Mouse (Mus musculus) spleen, embryonic (tissue): ENCODE measurements around the gene Jakmip3.

Source experiments
- CTCF ChIA-PET: fragments of 350-600 bp; sonication (Branson Sonifier 250); formaldehyde crosslinking; loops from one replicate; lab custom pipeline; 2022; lab: Charles Lee

The Jakmip3 gene

DNA sequence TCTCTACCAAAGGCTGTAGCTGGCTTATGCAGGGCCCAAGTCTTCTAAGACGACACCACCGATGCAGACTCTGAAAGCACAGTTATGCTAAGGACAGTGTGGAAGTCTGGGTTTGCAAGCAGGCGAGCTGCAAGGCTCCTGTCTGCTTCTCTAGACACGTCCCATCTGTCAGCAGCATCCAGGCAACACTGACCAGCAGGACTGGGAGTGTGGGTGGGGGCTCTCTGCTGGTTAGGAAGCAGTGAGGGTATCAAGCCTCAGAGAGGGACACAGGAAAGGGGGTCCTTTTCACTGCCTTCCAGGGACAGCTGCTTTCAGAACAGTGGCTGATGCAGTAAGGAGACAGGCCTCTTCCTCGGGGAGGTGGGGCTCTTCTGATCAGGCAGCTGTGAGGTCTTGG lies 86.6 kb downstream of the Jakmip3 start:
- CTCF ChIA-PET = no interaction called here

DNA sequence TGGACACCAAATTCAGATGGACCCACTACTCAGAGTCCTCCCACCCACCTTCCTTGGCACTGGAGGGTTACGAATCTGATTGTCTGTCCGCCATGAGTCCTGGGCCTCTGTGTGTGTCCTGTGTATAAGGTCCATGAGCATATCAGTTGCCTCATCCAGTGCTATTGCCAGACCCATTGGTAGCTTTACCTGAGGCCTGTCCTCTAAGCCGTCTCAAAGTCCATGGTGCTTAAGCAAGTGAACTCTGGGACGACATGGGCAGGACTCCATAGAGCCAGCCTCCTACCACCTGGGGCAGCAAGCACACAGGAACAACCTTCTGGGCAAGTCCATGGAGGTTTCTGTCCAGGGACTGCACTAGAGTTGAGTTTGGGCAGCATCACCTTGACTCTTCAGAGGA lies 90.7 kb downstream of the Jakmip3 start:
- CTCF ChIA-PET = no interaction called here

DNA sequence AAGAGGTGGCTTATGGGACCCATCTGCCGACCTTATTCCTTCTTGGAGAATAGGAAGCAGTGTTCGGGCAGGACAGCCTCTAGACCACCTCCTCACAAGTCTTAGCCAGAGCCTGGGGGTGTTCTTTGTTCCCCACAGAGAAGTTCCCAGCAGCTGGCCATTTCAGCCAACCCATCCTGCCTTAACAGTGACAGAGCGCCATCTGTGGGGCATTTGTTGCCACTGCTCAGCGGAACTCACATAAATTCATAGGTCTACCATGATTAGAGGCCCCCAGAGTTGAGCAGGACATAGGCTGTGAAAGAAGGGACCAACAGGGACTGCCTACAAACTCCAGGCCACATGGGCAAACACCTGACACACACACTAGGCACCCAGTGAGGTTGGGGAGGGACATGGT lies 122.9 kb downstream of the Jakmip3 start:
- CTCF ChIA-PET = no interaction called here

DNA sequence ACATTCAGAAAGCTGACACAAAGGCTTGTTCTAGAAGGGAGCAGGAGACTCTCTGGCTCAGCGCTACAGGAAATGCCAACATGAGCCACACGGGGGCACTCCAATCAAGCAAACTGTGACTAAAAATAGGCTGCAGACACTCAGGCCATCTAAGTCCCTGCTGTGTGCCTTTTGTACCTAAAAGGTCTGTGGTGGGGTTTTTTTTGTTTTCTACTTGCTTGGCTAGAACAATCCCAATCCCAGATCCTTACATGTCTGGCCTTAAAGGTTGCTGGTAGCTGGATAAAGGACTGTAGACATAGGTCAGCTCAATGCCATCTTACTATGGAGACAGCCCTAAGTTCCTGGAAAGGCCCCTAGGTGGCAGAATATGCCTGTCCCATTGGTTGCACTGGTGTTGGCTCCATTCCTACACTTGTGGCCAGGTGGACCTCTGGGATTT lies 127.7 kb downstream of the Jakmip3 start:
- CTCF ChIA-PET = no interaction called here

DNA sequence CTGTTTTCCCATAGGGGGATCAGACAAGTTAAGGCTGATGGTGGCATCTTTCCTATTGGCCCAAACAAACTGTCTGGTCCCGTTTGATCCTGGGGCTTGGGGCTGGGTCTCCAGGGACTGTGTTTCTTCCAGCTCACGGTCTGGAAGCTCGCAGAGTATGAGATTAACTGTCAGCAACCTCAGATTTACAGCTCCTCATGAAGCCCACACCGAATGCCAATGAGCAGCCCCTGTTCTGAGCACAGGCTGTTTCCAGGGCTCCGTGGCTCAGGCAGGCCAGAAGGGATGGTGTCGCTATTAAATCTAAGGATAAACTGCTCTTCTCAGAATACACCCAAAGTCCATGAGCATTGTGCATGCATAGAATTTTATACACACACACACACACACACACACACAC lies 133.7 kb downstream of the Jakmip3 start:
- CTCF ChIA-PET = no interaction called here

DNA sequence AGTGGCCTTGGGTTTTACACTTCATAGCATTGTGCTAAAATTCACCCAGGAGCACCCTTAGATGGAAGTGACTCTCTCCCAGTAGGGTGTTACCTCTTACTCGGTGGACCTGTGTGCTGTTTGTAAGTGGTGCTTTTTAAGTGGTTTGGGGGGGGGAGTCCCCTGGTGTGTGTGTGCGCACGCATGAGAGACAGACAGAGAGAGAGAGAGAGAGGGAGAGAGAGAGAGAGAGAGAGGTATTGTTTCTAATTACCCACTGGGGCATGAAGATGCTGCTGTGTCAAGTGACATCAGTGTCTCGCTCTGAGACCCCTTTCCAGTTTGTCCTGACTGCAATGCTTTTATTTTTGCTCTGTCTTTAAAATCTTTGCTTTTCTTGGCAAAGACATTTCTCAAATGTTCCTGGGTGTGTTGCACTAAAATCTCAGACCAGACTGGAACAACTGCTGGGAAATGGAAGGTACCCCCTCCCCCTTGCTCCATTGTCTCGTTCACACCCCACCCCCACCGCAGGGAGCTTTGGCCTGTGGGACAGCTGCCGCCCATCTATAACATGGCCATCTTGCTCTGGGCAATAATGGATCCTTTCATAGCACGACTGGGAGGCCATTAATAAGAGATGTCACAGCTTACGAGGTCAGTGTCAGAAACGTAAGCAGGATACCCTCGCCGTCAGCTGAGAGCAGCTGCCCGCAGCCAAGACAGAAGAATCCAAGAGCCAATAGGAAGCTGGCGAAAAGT lies 134.7 kb downstream of the Jakmip3 start:
- CTCF ChIA-PET = no interaction called here

DNA sequence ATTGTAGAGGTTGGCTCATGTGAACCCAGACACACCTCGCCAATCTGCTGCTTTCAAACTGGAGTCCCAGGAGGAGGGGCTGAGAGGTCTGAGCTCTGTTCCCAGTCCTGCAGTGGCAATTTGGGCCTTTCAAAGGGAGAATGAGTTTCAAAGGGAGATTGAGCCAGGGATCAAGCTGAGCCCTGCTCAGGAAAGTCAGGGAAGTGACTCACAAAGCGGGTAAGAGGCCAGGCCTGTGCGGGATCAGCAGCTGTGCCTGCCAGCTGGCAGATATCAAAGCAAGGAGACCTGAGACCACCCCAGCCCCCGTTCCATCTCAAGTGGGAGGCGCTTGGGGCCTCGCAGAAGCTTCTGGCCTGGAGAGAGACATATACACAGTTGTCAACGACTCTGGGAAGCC lies 136.8 kb downstream of the Jakmip3 start:
- CTCF ChIA-PET = no interaction called here

DNA sequence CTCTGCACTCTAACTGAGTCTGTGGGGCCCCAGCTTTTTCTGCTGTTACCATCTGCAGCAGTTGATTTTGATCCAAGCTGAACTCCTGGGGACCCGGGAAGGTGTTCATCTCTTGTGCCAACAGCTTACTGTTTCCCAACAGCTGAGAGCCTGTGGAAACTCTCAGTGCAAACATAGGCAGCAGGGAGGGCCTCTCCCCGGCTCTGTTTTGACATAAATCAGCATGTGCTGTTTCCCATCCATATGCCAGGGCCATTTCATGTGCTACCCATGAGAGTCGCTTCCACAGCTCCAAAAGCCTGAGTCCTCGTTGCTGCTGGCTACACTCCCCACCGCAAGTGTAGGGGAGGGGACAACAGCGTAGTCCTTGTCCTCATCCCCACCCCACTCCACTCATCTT lies 137.7 kb downstream of the Jakmip3 start:
- CTCF ChIA-PET = no interaction called here

DNA sequence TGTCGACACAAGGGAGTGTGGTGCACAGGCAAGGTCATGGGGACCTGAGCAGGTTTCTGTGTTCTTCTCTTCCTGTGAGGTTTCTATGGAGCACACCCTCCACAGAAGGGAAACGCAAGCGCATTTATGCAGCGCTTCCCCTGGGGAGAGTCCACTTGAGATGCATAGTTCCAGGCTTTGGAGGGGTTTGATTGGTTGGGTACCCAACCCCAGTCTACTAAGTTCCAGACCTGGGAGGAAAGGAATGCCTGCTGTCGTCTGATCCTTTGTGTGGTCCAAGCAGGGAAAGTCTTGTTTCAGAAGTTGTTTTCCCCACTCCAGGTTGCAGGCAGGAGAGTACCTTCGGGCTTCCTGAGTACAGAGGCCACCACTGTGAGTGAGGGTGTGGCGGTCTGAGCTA lies 138.6 kb downstream of the Jakmip3 start:
- CTCF ChIA-PET = no interaction called here

DNA sequence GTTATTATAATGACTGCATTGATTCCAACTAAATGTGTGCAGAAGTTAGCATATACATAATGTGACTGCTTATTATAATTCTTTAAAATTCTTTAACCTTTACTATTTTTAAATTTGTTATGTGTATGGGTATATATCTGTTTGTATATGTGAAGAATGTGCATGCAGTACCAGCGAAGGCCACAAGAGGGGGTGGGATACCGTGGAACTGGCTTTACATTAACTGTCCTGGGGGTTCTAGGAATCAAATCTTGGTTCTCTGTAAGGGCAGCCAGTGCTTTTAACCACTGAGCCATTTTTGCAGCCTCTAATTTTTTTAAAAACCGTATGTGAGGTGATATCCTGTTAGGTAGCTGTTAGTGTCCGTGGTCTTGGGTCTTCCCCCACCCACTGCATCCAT lies 140.2 kb downstream of the Jakmip3 start:
- CTCF ChIA-PET = no interaction called here

DNA sequence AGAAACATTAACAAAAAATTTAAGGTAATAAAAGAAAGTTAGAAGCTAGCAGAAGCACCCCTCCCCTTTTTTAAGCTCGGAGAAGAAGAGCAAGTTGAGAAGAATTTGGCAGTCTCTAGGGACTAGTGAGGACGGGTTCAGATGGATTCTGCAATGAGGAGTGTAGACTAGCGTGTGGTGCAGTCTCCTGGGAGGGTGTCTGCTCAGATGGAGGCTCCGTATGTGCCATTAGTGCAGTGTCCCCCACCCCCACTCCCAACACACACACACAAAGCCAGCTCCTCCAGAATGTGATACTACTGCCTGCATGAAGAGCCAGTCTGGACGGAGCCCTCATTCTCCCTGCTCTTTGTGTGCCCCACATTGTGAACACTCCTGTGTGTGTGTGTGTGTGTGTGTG lies 140.6 kb downstream of the Jakmip3 start:
- CTCF ChIA-PET = no interaction called here

DNA sequence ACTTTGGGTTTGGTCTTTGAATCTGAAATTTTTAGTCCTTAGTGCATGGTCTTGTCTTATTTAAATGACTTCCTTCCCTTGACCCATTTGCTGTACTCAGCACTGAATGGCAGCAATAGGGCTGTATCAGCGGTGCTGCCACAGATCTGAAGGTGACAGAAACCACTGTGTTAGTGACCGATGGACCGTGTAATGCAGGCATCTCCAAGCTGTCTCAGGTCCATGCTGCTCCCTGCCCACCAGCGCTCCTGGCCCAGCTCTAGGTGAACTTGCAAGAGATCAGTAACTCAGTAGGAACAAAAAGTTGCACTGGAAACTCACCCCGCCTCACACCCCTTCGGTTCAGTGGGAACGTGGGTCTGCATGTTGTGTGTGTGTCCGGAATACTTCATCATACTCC lies 141.8 kb downstream of the Jakmip3 start:
- CTCF ChIA-PET = no interaction called here

DNA sequence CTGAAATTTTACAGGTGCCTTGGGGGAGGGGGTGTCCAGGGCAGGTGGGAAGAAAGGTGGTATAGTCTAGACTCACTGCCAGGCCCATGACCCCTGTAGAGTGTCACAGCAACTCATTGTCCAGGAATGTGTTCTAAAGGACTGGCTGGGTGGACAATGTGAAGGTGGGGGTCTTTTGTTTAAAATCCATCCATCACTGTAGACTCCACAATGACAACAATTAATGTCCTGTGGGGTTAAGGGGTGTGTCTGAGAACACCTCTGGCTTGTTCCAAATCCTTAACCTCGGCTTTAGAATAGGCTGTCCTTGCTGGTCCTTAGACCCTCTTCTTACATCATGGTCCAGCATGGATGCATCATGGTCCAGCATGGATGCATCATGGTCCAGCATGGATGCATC lies 143.8 kb downstream of the Jakmip3 start:
- CTCF ChIA-PET = no interaction called here

DNA sequence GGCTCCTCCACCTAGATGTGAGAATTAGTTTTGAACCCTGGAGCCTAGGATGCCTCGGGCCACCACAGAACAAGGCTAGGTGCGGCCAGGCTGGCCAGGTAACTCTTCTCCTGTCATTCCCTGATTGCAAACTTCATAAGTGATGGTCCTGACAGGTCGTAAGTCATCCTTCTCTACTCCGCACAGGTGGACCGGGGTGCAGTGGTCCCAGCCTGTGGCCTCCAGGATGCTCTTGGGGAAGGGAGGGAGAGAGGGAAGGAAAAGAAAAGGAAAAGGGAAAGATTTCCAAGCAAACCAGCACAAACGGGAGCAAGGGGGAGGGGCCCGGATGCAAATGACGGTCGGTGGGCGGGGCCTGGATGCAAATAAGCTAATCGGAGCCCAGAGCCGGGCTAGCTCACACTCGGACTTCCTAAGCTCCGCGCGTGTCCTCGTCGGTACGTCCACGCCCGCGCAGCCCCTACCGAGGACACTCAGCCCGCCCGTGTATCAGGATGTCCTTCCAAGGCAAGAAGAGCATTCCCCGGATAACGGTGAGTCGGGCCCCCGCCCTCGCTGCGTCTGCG lies 145.2 kb downstream of the Jakmip3 start, which contains the start of gene Dpysl4:
TSS of gene Dpysl4 (plus strand) at position 373 of the 566 bp plus-strand sequence.
- CTCF ChIA-PET = no interaction called here

DNA sequence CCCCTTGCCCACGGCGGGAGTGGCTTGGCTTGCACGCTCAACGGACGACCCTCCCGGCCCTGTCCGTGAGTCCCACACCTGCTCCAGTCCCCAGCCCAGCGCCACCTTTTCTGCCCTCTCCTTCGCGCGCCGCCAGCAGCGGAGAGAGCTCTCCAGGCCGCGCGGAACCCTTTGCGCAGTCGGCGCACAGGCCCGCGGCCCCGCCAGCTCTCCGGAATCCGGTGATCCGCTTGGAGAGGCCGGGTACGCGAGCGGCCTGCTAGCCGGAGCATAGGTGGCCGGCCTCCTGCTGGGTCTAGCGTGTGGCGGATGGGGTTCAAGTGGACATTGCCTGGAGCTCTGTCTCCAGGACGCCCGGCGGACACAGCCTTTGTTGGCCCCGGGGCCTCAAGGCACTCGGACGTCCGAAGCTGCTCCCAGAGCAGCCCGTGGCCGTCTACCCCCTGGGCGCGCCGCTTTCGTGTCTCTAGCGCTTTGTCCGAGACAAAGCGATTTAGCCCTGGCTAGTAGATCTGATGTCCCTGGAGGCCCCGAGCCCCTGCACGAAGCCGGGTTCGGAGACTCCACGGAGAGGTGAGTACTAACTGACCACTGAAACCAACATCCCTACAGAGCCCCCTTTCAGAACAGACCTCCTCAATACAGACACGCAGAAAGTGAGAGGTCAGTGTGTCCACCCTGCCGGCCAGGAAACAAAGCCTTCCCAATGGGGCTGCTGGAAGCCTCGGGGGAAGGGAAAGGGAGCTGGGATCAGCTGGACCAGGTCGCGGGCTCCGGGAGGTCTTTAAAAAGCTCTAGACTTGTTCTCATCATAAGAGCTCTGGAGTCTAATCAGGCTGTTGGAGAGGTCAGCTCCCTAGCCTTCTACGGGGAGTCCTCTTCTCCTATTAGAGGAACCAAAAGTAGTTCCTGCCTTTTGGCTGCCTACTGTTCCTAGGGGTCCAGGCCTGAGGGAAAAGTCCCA lies 145.9 kb downstream of the Jakmip3 start:
- CTCF ChIA-PET = no interaction called here

DNA sequence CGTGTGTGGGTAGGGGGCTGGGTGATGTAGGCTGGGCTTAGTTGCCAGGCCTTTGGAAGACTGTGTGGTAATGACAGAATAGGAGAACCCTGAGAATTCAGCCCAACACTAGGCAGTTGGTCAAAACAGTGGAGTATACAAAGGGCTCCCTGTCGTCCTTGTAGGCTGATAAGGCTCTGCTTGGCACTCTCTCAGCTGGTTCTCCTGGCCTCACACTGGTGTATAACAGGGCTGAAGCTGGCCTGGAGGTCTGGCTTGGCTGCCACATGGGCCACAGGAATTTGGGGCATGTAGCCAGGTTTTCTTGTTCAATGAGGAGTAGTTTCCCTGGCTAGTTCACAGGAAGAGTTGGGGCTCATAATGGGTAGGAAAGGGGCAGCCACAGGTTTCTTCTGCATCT lies 147.3 kb downstream of the Jakmip3 start:
- CTCF ChIA-PET = no interaction called here

DNA sequence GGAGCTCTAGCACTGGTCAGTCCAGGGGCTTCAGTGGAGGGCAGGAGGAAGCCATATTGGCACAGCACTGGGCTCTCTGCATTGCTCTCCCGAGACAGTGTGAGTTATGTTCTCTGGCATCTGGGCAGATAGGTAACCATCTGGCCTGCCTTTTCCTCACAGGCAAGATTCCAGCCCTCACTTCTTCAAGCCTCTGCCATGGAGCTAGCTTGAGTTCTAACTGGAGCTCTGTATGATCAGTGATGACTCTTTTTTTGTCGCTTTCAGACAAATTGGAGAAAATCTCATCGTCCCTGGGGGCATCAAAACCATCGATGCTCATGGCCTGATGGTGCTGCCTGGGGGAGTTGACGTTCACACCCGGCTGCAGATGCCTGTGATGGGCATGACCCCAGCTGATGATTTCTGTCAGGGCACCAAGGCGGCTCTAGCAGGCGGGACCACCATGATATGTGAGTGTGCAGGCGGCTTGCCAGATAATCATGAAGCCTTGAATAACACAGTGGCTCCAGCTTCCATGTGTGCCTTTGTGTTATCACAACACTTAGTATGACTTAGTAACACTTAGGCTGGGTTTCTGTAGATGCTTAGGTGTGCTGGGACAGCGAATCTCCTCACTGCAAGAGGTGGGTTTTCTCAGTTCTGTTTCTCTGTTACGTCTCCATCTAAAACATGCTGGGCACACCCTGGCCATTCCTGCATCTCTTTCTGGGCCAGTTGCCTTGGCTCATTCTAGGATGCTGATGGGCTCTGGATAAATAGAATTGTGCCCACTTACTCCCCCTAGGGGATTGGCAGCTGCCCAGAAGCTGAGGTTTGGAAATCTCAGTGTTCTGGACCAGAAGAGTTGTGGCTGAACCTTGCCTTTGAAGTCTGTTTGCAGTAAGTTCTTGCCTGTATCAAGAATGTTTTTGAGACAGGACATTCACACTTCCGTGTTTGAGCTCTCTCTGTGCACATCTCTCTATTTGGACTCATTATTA lies 149.7 kb downstream of the Jakmip3 start:
- CTCF ChIA-PET = no interaction called here

DNA sequence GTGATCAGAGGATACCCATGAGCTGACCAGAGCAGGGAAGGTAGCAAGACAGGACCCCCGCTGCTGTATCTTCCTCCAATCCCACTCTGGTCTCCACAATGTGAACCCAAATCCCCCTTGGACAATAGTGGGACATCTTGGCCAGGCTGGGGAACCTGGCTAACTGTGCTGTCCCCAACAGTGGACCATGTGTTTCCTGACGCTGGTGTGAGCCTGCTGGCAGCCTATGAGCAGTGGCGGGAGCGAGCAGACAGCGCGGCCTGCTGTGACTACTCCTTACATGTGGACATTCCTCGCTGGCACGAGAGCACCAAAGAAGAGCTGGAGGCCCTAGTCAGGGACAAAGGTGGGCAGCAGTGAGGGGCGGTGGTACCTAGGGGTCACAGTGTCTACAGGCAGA lies 151.2 kb downstream of the Jakmip3 start:
- CTCF ChIA-PET = no interaction called here

DNA sequence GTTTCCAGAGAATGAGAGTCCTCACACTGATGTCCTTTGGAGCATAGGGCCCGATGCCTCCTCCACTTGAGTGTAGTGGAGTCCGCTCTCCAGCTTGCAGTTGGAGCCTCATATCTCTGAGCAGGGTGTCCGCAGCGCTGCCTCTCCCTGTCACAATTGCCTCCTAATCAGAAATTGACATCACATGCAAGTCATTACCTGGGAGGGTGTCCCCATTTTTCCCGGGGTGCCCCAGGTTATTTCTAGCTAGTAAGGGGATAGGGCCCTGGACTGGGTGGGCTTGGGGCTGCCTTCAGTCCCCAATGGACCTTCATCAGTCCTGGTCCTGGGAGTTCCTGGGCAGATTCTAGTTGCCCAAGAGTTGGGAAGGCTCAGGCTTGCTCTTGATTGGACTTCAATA lies 152.1 kb downstream of the Jakmip3 start:
- CTCF ChIA-PET = no interaction called here

DNA sequence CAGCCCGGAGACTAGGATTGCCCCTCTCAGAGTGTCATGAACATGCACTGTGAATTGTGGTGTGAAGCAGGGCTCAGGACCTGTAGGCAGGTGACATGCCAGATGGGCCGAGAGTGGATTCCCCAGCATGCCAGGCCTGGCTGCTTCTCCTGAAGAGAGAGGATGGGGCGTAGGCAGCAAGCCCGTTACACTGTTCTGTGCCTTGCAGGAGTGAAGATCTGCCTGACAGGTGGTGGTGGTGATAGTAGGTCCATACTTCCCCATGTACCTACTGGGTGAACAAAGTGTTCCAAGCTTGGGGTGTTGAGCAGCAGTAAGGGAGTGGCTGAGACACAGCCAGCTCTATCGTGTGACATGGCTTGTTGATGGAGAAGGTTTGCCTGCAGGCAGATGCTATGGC lies 152.6 kb downstream of the Jakmip3 start:
- CTCF ChIA-PET = no interaction called here

DNA sequence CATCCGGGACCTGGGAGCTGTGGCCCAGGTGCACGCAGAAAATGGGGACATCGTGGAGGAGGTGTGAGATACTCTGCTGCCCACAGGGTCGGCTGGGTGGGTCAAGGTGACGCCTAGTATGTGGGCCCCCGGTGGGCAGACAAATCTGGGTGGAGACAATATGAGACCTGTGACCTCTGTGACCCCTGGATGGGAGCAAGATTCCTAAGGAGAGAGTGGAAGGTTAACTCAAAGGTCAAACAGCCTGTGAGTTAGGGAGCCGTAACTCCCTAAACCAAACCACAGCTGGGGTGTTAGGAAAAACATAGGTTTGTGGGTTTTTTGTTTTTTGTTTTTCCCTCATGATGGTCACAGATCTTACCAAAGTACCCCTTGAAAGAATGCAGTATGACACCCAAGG lies 153.3 kb downstream of the Jakmip3 start:
- CTCF ChIA-PET = no interaction called here
